Mouse (Mus musculus) brown adipose tissue, adult 24 weeks (tissue): ENCODE measurements around the gene Arrb1. TPM values are rescaled to one million over a fixed set of nuclear protein-coding genes. Genes with fewer than 3 reads are reported as not detected.

Experiments
- H3K27ac ChIP-seq: fragments of 200-500 bp; replicated peaks from 2 replicates; pipeline ENCODE4 v1.5.1; 2012; ENCODE audit warnings: low read depth, mild to moderate bottlenecking, low read length
- H3K4me1 ChIP-seq: fragments of 200-500 bp; 2 replicates; pipeline ENCODE4 v1.6.1; 2012; ENCODE audit warnings: low read length, mixed read lengths; ENCODE audit not compliant: control insufficient read depth, insufficient read depth, insufficient read length
- H3K4me3 ChIP-seq: fragments of 200-500 bp; 2 replicates; pipeline ENCODE4 v1.5.1; 2012; ENCODE audit warnings: low read depth, mild to moderate bottlenecking, low read length, moderate library complexity; ENCODE audit not compliant: insufficient read depth
- polyA plus RNA-seq: library from polyadenylated mRNA; stranded (reverse); fragments of >200 nt; gene quantifications from 2 replicates; pipeline ENCODE4 v1.2.4, GENCODE M21; 2012; ENCODE audit not compliant: missing spikeins, insufficient read depth, insufficient read length

Arrb1 gene
- polyA plus RNA-seq, 1 experiment: 14.7 TPM

DNA sequence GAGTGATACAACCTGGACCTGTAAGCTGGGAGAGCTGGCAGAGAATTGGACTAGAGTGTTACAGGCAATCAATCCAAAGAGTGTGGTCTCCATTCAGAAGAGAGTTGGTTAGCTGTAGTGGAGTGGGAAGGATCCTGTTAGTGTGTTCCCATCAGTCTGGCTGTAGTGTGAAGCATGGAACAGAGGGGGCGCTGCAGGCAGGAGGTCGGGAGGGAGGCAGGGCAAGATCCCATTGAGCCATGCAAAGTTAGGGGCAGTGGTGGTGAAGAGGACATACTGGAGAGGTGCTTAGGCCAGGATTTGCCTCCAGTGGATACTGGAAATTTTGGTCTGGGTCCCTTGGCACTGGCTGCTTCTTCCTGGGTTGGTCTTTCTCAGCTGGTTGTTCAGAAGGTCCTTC lies 83.0 kb downstream of the Arrb1 start:
- Histone ChIP-seq H3K4me3 (no peak overlapping the region), H3K27ac (no peak overlapping the region), H3K4me1 (no peaks in the 10 kb centered on the region)

DNA sequence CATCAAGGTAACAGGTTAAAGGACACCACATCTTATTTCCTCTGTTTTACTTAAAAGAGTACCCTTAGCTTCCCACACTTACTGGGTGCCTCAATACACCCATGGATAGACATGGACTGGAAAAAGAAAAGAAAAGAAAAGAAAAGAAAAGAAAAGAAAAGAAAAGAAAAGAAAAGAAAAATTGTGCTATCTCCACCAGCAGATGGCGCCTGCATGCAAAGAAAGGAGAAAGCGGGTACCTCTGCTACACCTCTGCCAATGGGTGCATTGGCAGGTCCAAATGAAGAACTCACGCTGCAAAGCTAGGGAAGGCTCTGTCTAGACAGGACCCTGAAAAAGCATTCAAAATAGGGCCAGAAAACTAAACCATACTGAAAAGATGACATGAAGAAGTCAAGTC lies 83.6 kb downstream of the Arrb1 start:
- H3K4me3 ChIP-seq: no peak overlapping the region
- no peak overlapping the region for H3K27ac ChIP-seq

DNA sequence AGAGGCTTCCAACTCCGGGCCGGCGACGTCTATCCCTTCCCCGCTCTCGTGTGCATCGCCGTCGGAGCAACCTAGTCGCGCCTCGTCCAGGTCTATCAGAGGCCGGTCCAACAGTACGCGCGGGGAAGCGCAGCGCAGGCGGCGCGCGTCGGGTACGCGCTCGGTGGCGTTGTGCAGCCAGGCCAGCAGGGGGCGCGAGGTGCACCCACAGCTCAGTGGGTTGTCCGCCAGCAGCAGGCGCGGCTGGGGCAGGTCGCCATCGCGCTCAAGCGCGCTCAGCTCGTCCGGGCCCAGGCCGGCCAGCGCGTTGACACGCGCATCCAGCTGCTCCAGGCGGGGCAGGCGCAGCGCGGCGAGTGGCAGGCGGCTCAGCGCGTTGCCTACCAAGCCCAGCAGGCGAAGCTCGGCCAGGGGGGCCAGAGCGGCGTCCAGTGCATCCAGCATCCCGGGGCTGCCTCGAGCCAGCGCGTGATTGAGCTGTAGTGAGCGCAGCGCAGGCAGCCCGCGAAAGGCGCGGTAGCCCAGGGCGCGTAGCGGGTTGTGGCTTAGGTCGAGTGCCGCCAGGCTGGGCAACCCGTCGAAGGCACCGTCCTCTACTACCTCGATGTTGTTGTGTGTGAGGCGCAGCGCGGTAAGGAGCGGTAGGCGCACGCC lies 90.6 kb downstream of the Arrb1 start:
- no peaks in the 10 kb centered on the region for H3K4me1 ChIP-seq
- H3K27ac ChIP-seq: no peak overlapping the region
- H3K4me3 ChIP-seq: peak overlapping the region; percentile 62

More for the DNA sequence above, 83.6 kb downstream of the Arrb1 start:
- H3K4me1 ChIP-seq: no peaks in the 10 kb centered on the region

DNA sequence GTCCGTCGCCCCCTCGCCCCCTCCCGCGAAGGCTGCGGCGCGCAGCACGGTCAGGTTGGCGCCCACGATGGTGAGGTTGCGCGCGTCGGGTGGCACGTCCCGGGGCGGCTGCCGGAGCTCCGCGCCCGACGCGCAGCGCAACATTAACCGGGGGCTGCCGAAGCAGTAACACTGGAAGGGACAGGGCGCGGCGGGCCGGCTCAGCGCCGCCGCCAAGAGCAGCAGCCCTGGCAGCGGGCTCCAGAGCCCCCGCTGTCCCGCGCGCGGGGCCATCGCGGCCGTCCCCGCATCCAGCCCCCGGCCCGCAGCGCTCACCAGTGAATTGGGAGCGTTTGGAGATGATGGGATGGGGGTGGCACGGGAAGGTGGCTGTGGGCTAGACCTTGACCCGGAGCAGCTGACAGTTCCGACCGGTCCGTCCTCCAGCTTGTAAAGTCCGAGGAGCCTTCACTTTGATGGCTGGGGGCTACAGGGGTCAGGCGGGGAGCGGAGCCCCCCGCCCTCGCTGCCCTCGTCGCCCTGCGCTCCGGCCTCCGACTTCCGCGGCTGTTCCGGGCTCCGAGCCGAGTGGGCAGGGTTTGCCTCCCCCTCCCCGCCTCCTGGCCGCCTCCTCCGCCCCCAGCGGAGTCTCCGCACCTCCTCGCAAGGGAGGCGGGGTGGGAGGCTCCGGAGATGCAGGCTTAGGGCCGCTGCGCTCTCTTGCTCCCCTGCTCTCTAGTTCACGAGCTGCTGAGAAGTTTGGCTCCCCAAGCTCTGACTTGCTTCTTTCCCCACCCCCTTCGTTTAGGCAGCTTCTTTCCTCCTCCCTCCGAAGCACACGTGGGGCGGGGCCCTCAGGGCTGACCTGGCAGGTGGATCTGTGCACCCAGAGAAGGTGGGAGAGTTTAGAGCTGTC lies 91.4 kb downstream of the Arrb1 start, which contains the start of gene Tpbgl:
Gene Tpbgl (minus strand): TSS at position 728 of the 895 bp plus-strand sequence.
- H3K4me3 ChIP-seq: peak within 1 kb of the TSS; percentile 62
- H3K4me1 ChIP-seq: peaks cover 4% of the 10 kb centered on the region; the same call in 1 of the 2 replicates
- no peak within 1 kb of the TSS for H3K27ac ChIP-seq

DNA sequence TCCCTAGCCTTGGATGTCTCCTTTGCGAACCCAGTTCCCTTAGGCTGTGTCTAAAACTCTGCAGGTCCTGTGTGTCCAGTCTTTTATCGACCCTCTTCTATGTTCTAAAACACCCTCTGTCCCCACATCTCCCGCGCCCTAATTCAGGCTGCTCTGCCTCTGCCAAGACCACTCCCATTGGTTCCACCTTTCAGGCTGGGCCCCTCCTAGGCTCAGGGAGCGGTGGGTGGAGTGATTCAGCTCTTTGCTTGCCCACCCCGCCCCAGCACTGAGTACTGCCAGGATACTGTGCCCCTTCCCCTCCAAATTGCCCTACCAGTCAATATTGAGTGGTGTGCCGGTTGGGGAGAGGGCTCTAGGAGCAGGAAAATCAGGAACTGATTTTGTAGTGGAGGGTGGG lies 92.1 kb downstream of the Arrb1 start:
- H3K4me3 ChIP-seq: no peak overlapping the region
- H3K4me1 ChIP-seq: peaks cover 8% of the 10 kb centered on the region; the same call in 1 of the 2 replicates
- H3K27ac ChIP-seq: no peak overlapping the region

DNA sequence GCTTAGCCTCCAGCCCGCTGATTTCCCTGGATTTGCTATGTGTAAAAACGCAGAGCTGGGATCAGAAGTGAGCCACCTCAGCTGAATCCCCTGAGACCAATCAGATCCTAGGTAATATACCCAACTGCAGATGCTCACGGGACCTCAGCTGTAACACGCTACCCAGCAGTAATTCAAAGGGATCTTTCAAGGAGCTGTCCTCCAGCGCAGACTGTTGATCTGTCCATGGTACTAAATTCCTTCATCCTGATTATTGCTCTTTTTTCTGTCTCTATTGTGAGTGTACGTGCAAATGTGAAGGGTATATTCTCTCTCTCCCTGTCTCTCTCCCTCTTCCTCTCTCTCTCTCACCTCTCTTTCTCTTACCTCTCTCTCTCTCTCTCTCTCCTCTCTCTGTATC lies 97.0 kb downstream of the Arrb1 start:
- Histone ChIP-seq H3K4me3 (no peak overlapping the region), H3K27ac (no peak overlapping the region), H3K4me1 (peaks cover 15% of the 10 kb centered on the region)

DNA sequence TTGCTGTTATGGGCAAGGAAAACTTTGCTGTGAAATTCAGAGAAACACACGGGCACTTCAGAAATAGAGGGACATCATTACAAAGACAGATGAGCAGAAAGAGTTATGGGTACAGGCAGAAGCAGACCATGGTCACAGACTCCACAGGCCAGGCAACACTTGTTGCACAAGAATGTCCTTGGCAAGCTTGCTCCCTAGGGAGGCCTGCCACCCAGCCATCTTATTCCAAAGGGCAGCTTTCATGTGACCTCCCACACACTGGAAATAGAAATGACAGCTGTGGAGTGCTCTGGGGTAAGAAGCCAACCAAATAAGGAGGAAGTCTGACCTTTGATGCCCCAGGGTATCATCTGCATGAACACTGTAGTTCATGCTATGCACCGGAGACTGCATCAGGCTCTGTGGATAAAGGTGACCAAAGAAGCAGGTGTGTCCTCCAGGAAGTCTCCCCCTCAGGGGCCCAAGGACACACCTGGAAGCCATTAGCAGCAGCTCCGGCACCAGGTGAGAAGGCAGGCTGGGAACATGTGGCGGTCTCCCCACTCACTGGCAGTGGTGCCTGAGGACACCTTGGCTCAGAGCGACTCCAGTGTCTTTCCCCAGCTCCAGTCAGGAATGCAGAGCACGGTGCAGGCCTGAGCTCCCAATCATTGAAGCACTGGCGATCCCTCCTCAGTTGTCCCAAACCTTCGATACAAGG lies 98.8 kb downstream of the Arrb1 start:
- Histone ChIP-seq H3K4me1 (peaks cover 15% of the 10 kb centered on the region), H3K27ac (no peak overlapping the region), H3K4me3 (no peak overlapping the region)

DNA sequence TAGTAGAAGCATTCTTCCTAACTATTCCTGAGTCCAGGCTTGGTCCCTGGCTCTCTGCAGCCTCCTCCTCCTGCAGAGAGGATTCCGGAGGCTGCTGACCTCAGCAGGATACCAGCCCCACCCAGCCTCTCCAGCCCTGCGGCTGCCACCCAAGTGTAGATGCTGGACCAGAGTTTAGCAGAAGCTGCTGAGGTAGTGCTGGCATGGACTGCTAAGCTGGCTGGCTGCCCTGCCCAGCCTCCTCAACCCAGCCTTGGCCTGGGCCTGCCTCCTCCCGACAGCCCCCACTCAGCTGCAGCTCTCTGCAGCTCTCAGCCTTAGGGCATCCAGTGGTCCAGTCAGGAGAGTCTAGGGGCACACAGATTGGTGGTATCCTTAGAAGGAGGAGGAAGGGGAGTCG lies 106.0 kb downstream of the Arrb1 start:
- H3K4me3 ChIP-seq: no peak overlapping the region
- H3K27ac ChIP-seq: no peak overlapping the region
- H3K4me1 ChIP-seq: no peaks in the 10 kb centered on the region

DNA sequence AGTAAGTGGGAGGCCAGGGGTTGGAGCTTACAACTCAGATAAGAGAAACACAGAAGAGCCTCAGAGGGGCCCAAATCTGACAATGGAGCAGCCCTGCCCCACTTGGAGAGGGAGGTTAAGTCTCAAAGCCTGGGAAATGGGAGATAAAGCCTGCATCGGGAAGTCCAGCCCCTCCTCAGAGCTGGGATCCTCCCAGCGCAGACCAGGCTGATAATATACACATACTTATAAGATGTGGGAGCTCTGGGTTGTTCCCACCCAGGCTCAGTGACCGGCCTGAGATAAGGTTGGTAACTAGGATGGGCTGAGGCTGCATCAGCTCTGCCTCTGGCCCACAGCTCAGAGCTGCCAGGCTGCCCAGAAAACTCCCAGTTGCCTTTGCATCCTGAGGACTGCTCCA lies 106.8 kb downstream of the Arrb1 start:
- H3K4me3 ChIP-seq: no peak overlapping the region
- H3K4me1 ChIP-seq: no peaks in the 10 kb centered on the region
- H3K27ac ChIP-seq: no peak overlapping the region

DNA sequence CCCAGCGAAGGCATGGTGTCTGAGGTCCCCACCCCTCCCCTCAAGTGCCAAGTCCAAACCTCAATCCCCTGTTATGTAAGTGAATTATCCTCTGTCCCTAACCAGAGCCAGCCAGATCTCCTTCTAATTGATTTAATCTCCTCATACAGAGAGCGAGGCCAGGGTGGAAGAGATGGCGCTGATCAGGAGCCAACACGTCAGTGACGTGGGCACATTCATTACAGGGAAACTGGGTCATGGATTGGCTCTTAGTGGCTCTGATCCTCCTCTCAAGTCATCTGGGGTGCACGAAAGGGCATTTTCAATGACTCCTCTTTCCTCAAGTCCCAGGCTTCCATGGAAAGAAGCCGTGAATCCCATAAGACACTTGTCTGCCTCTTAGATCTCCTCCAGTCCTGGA lies 109.4 kb downstream of the Arrb1 start:
- Histone ChIP-seq H3K4me1 (no peaks in the 10 kb centered on the region), H3K27ac (no peak overlapping the region), H3K4me3 (no peak overlapping the region)

DNA sequence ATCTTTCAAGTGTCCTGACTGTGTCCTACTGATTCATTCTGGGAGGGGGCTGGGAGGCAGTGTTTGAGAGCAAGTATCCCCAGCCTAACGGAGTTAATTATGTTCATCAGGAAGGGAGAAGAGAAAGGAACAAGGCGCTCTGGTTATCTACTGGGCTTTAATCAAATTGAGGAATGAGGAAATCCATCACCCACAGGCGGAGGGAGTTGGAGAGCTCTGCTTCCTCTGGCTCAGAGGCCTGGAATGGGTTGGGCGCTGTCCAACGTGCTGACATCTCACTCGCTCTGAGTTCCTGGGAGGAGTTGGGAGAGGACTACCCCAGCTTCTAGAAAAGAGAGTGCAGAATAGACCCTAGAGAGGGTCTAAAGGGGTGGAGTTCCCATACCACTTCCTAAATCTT lies 113.4 kb downstream of the Arrb1 start:
- no peaks in the 10 kb centered on the region for H3K4me1 ChIP-seq
- H3K27ac ChIP-seq: no peak overlapping the region
- no peak overlapping the region for H3K4me3 ChIP-seq

DNA sequence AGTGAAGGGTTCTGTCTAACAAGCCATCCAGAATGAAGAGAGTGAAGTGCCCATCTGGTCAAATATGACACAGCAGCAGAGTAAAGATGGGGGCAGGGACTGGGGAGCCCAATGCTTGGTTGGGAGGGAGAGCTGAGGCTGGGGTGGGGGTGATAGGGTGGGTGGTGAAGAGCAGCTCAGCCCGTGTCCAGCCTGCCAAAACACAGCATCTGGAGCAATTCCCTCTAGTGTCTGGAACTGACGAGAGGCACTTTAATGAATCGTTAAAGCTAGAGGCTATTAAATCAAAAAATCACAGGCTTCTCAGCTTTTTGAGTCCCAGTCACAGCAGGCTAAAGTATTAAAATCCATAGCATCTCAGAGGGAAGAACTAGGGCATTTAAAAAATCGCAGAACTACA lies 114.3 kb downstream of the Arrb1 start:
- H3K27ac ChIP-seq: no peak overlapping the region
- H3K4me1 ChIP-seq: no peaks in the 10 kb centered on the region
- H3K4me3 ChIP-seq: no peak overlapping the region

DNA sequence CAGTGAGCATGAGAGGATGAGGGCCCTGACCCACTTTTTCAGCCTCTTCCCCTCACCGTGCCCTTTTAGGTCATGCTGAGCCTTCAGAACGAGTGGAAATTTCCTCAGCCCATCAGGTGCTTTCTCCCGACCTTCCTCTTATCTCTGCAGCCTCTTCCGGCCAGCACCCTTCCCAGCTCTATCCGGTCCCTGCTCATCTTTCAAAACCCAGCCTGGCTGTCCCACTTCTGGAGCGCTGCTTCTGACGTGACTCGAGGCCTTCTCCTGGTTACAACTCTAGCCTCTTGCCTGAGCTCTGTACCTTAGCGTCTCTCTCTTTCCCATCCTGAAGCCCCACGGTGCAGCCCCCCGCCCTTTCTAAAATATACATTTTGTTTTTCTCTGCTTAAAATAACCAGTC lies 119.0 kb downstream of the Arrb1 start:
- Histone ChIP-seq H3K27ac (no peak overlapping the region), H3K4me3 (no peak overlapping the region), H3K4me1 (no peaks in the 10 kb centered on the region)
